Mouse (Mus musculus): ENCODE results near the gene Bzw2.

DNA sequence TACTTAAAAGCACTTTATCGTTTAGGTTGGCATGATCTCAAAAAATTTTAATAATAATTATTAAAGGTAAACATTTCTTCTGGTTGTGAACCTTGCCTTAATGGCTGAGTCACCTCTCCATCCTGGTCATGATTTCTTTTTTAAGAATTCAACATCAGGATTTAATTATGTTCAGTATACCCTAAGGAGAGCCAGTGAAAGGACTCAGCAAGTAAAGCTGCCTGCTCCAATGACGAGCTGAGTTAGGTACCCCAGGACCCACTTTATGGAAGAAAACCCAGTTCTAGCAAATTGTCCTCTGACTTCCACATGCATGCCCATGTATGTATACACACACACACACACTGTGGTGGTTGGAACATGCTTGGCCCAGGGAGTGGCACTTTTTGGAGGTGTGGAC lies 110.3 kb downstream of the Bzw2 start:
- TF ChIP-seq POLR2A (IDR thresholded peaks at IDR 0.05; ENCODE audit: low read depth, low read length): no peak
- no peak for TF ChIP-seq CTCF (conservative IDR thresholded peaks at IDR 0.05; ENCODE audit: insufficient read depth, insufficient read length, low read depth, low read length)

Measured in kidney, adult 2 months (tissue).